Mouse (Mus musculus): ENCODE data around the gene Fos. TPM values are rescaled to one million over a fixed set of nuclear protein-coding genes. Genes with fewer than 3 reads are reported as not detected.

Fos gene
- polyA plus RNA-seq, 1 experiment from 2014 or later: 1.6 TPM

GRCm38 (mm10) chr12:85437172-85437876, 36.4 kb upstream of the Fos start:
- no peak overlapping the region for H3K27ac ChIP-seq (ENCODE audit: low read length)
- no peaks in the 10 kb centered on the region; the same call in 1 of the 2 replicates for H3K4me1 ChIP-seq (ENCODE audit: control insufficient read depth, low read depth, low read length)

GRCm38 (mm10) chr12:85443456-85443855, 30.2 kb upstream of the Fos start:
- WGBS (ENCODE audit: insufficient replicate concordance): 65% methylated on average over 1 of the region's 1 CpGs
- no peak for ATAC-seq (ENCODE audit: low read depth)
- H3K36me3 ChIP-seq (ENCODE audit: control insufficient read depth, insufficient read depth): no peaks in the 10 kb centered on the region

More at GRCm38 (mm10) chr12:85437172-85437876, 36.4 kb upstream of the Fos start:
- WGBS (ENCODE audit: insufficient replicate concordance): 41% methylated on average over 17 of the region's 17 CpGs
- H3K4me3 ChIP-seq (ENCODE audit: low read depth, low read length): no peak overlapping the region
- no peak overlapping the region for H3K9ac ChIP-seq (ENCODE audit: low read depth, low read length)
- H3K4me2 ChIP-seq (ENCODE audit: low read depth, low read length): no peak overlapping the region
- H3K27me3 ChIP-seq (ENCODE audit: control insufficient read depth, insufficient read depth, low read depth, low read length): no peaks in the 10 kb centered on the region
- H3K9me3 ChIP-seq (replicated peaks; ENCODE audit: control insufficient read depth, low read length): no peaks in the 10 kb centered on the region
- no peak for ATAC-seq (ENCODE audit: low read depth)
- H3K36me3 ChIP-seq (ENCODE audit: control insufficient read depth, insufficient read depth): no peaks in the 10 kb centered on the region

GRCm38 (mm10) chr12:85444646-85445045, 29.0 kb upstream of the Fos start:
- Histone ChIP-seq H3K4me1 (ENCODE audit: control insufficient read depth, low read depth, low read length) (no peaks in the 10 kb centered on the region), H3K36me3 (ENCODE audit: control insufficient read depth, insufficient read depth) (no peaks in the 10 kb centered on the region), H3K27ac (ENCODE audit: low read length) (no peak overlapping the region), H3K9me3 (replicated peaks; ENCODE audit: control insufficient read depth, low read length) (no peaks in the 10 kb centered on the region), H3K9ac (ENCODE audit: low read depth, low read length) (no peak overlapping the region), H3K27me3 (ENCODE audit: control insufficient read depth, insufficient read depth, low read depth, low read length) (no peaks in the 10 kb centered on the region), H3K4me3 (ENCODE audit: low read depth, low read length) (0 out of 2 replicates have a peak overlapping the region, but pooled peaks have one; percentile 0), H3K4me2 (ENCODE audit: low read depth, low read length) (peak overlapping the region; percentile 25)
- ATAC-seq (ENCODE audit: low read depth): no peak
- 8% methylated on average over 6 of the region's 6 CpGs for WGBS (ENCODE audit: insufficient replicate concordance)

More at GRCm38 (mm10) chr12:85443456-85443855, 30.2 kb upstream of the Fos start:
- Histone ChIP-seq H3K4me2 (ENCODE audit: low read depth, low read length) (no peak overlapping the region), H3K4me3 (ENCODE audit: low read depth, low read length) (no peak overlapping the region), H3K27ac (ENCODE audit: low read length) (no peak overlapping the region), H3K9ac (ENCODE audit: low read depth, low read length) (no peak overlapping the region), H3K27me3 (ENCODE audit: control insufficient read depth, insufficient read depth, low read depth, low read length) (no peaks in the 10 kb centered on the region), H3K9me3 (replicated peaks; ENCODE audit: control insufficient read depth, low read length) (no peaks in the 10 kb centered on the region), H3K4me1 (ENCODE audit: control insufficient read depth, low read depth, low read length) (no peaks in the 10 kb centered on the region)

GRCm38 (mm10) chr12:85447009-85447408, 26.7 kb upstream of the Fos start:
- ATAC-seq (ENCODE audit: low read depth): no peak
- H3K27ac ChIP-seq (ENCODE audit: low read length): no peak overlapping the region
- no peaks in the 10 kb centered on the region for H3K36me3 ChIP-seq (ENCODE audit: control insufficient read depth, insufficient read depth)
- peaks cover 2% of the 10 kb centered on the region; the same call in 1 of the 2 replicates for H3K4me1 ChIP-seq (ENCODE audit: control insufficient read depth, low read depth, low read length)
- 55% methylated on average over 6 of the region's 6 CpGs for WGBS (ENCODE audit: insufficient replicate concordance)
- H3K4me3 ChIP-seq (ENCODE audit: low read depth, low read length): no peak overlapping the region
- H3K4me2 ChIP-seq (ENCODE audit: low read depth, low read length): no peak overlapping the region
- H3K27me3 ChIP-seq (ENCODE audit: control insufficient read depth, insufficient read depth, low read depth, low read length): no peaks in the 10 kb centered on the region
- H3K9me3 ChIP-seq (replicated peaks; ENCODE audit: control insufficient read depth, low read length): no peaks in the 10 kb centered on the region
- no peak overlapping the region for H3K9ac ChIP-seq (ENCODE audit: low read depth, low read length)

GRCm38 (mm10) chr12:85447490-85447889, 26.2 kb upstream of the Fos start:
- no peak overlapping the region for H3K27ac ChIP-seq (ENCODE audit: low read length)
- H3K4me1 ChIP-seq (ENCODE audit: control insufficient read depth, low read depth, low read length): peaks cover 2% of the 10 kb centered on the region; the same call in 1 of the 2 replicates
- no peak for ATAC-seq (ENCODE audit: low read depth)
- H3K9ac ChIP-seq (ENCODE audit: low read depth, low read length): no peak overlapping the region
- no peak overlapping the region for H3K4me2 ChIP-seq (ENCODE audit: low read depth, low read length)
- no peaks in the 10 kb centered on the region for H3K27me3 ChIP-seq (ENCODE audit: control insufficient read depth, insufficient read depth, low read depth, low read length)
- H3K9me3 ChIP-seq (replicated peaks; ENCODE audit: control insufficient read depth, low read length): no peaks in the 10 kb centered on the region
- H3K36me3 ChIP-seq (ENCODE audit: control insufficient read depth, insufficient read depth): no peaks in the 10 kb centered on the region
- WGBS (ENCODE audit: insufficient replicate concordance): 50% methylated on average over 4 of the region's 4 CpGs
- H3K4me3 ChIP-seq (ENCODE audit: low read depth, low read length): no peak overlapping the region

GRCm38 (mm10) chr12:85449478-85449877, 24.2 kb upstream of the Fos start:
- Histone ChIP-seq H3K36me3 (ENCODE audit: control insufficient read depth, insufficient read depth) (no peaks in the 10 kb centered on the region), H3K9ac (ENCODE audit: low read depth, low read length) (no peak overlapping the region), H3K27ac (ENCODE audit: low read length) (no peak overlapping the region), H3K4me3 (ENCODE audit: low read depth, low read length) (no peak overlapping the region), H3K9me3 (replicated peaks; ENCODE audit: control insufficient read depth, low read length) (no peaks in the 10 kb centered on the region), H3K4me1 (ENCODE audit: control insufficient read depth, low read depth, low read length) (peaks cover 3% of the 10 kb centered on the region), H3K27me3 (ENCODE audit: control insufficient read depth, insufficient read depth, low read depth, low read length) (no peaks in the 10 kb centered on the region), H3K4me2 (ENCODE audit: low read depth, low read length) (no peak overlapping the region)
- no peak for ATAC-seq (ENCODE audit: low read depth)
- WGBS (ENCODE audit: insufficient replicate concordance): 57% methylated on average over 1 of the region's 1 CpGs

GRCm38 (mm10) chr12:85451693-85452491, 21.8 kb upstream of the Fos start:
- Histone ChIP-seq H3K36me3 (ENCODE audit: control insufficient read depth, insufficient read depth) (no peaks in the 10 kb centered on the region), H3K27ac (ENCODE audit: low read length) (no peak overlapping the region), H3K4me3 (ENCODE audit: low read depth, low read length) (no peak overlapping the region), H3K9ac (ENCODE audit: low read depth, low read length) (no peak overlapping the region), H3K27me3 (ENCODE audit: control insufficient read depth, insufficient read depth, low read depth, low read length) (peaks cover 4% of the 10 kb centered on the region), H3K4me2 (ENCODE audit: low read depth, low read length) (no peak overlapping the region), H3K9me3 (replicated peaks; ENCODE audit: control insufficient read depth, low read length) (no peaks in the 10 kb centered on the region), H3K4me1 (ENCODE audit: control insufficient read depth, low read depth, low read length) (peaks cover 14% of the 10 kb centered on the region)
- ATAC-seq (ENCODE audit: low read depth): no peak
- WGBS (ENCODE audit: insufficient replicate concordance): 35% methylated on average over 22 of the region's 22 CpGs

GRCm38 (mm10) chr12:85455065-85456058, 18.3 kb upstream of the Fos start:
- peak; percentile 96 for ATAC-seq (ENCODE audit: low read depth)
- peak overlapping the region; percentile 36; the same call in 1 of the 2 replicates for H3K27ac ChIP-seq (ENCODE audit: low read length)
- no peaks in the 10 kb centered on the region for H3K9me3 ChIP-seq (replicated peaks; ENCODE audit: control insufficient read depth, low read length)
- no peaks in the 10 kb centered on the region for H3K36me3 ChIP-seq (ENCODE audit: control insufficient read depth, insufficient read depth)
- H3K27me3 ChIP-seq (ENCODE audit: control insufficient read depth, insufficient read depth, low read depth, low read length): peaks cover 5% of the 10 kb centered on the region
- H3K4me1 ChIP-seq (ENCODE audit: control insufficient read depth, low read depth, low read length): peaks cover 14% of the 10 kb centered on the region
- H3K4me2 ChIP-seq (ENCODE audit: low read depth, low read length): peak overlapping the region; percentile 82
- peak overlapping the region; percentile 62 for H3K9ac ChIP-seq (ENCODE audit: low read depth, low read length)
- peak overlapping the region; percentile 61 for H3K4me3 ChIP-seq (ENCODE audit: low read depth, low read length)
- 2% methylated on average over 42 of the region's 44 CpGs for WGBS (ENCODE audit: insufficient replicate concordance)

Measured in liver, embryonic 16.5 days (tissue).